Mouse (Mus musculus) C2C12 (cell line): ENCODE data around the gene Dcaf15.

Source experiments
- CEBPB ChIP-seq: IDR thresholded peaks from one replicate; pipeline ENCODE4 v1.6.1; 2011; ENCODE audit warnings: low read depth, mild to moderate bottlenecking, control low read depth, moderate library complexity
- CTCF ChIP-seq: IDR thresholded peaks from one replicate; pipeline ENCODE4 v1.5.1; 2011; ENCODE audit not compliant: control insufficient read depth, insufficient read depth, insufficient read length
- MAX ChIP-seq: IDR thresholded peaks from one replicate; pipeline ENCODE4 v1.6.1; 2011; ENCODE audit warnings: mild to moderate bottlenecking, control low read depth
- MYOD1 ChIP-seq: IDR thresholded peaks from one replicate; pipeline ENCODE4 v1.6.1; 2011; ENCODE audit warnings: low read depth; ENCODE audit not compliant: control insufficient read depth, insufficient read length
- MYOG ChIP-seq: IDR thresholded peaks from one replicate; pipeline ENCODE4 v1.6.1; 2011; ENCODE audit not compliant: control insufficient read depth, insufficient read length; ENCODE audit errors: extremely low read depth
- USF1 ChIP-seq: IDR thresholded peaks from one replicate; pipeline ENCODE4 v1.6.1; 2011; ENCODE audit warnings: low read depth, mild to moderate bottlenecking, control low read depth, moderate library complexity

DNA sequence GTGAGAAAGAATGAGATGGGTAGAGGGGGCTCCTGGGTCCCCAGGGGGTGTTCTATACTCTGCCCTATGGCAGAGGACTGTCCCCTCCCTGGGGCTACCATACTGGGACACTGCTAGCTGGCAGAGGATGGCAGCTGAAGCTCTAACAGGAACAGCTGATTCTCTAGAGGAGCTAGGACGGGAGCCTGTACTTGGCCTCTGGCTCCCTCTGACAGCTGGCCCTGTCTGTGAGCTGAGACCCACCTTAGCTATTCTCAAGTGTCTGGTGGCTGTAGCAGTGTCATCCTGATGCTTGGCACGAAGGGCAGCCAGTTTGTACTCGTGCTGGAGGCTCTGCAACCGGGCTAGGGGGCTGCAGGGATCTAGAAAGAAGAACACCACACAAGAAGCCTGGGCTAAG lies 36.3 kb upstream of the Dcaf15 start:
- no peak for TF ChIP-seq USF1
- TF ChIP-seq CTCF = no peak
- TF ChIP-seq MYOD1 = no peak
- TF ChIP-seq MYOG = no peak
- TF ChIP-seq MAX = no peak
- TF ChIP-seq CEBPB = no peak
